Mouse (Mus musculus) MEL (cell line): Measurements from ENCODE around the gene Zfp768. TPM values are rescaled to one million over a fixed set of nuclear protein-coding genes. Genes with fewer than 3 reads are reported as not detected.

Experiments used
- DNase-seq: peaks from one replicate; pipeline ENCODE4 v3.0.0; 2011; ENCODE audit warnings: low read depth, low spot score
- H3K27ac ChIP-seq: 2 replicates; pipeline ENCODE4 v1.5.1; 2012; ENCODE audit warnings: low read depth, mild to moderate bottlenecking, control low read depth, low read length, moderate library complexity; ENCODE audit not compliant: control insufficient read depth
- H3K27me3 ChIP-seq, 2 experiments: fragments of 150-350 bp in 1 of 2; sonication (generic) in 1 of 2; 2 replicates each; pipeline ENCODE4 v1.6.1; 2012; ENCODE audit warnings: low read length in 2 of 2, mild to moderate bottlenecking in 2 of 2, improper control_type of control experiment in 1 of 2, moderate library complexity in 1 of 2; ENCODE audit not compliant: insufficient read depth in 2 of 2, control insufficient read depth in 1 of 2
- H3K36me3 ChIP-seq, 2 experiments: 2 replicates each; pipeline ENCODE4 v1.6.1; 2012 to 2014; ENCODE audit warnings: low read length in 2 of 2, improper control_type of control experiment in 1 of 2, inconsistent platforms in 1 of 2, mild to moderate bottlenecking in 1 of 2; ENCODE audit not compliant: insufficient read depth in 2 of 2, control insufficient read depth in 1 of 2
- H3K4me1 ChIP-seq, 2 experiments: fragments of 150-350 bp in 1 of 2; sonication (generic) in 1 of 2; 2 replicates each; pipeline ENCODE4 v1.6.1; 2012; ENCODE audit warnings: low read length in 2 of 2, improper control_type of control experiment in 1 of 2, mild to moderate bottlenecking in 1 of 2; ENCODE audit not compliant: insufficient read depth in 2 of 2, control insufficient read depth in 1 of 2
- H3K4me3 ChIP-seq, 2 experiments: fragments of 150-350 bp in 1 of 2; sonication (generic) in 1 of 2; 2 replicates each; pipeline ENCODE4 v1.5.1; 2012; ENCODE audit warnings: low read depth in 2 of 2, low read length in 2 of 2, mild to moderate bottlenecking in 2 of 2, moderate library complexity in 2 of 2, control low read depth in 1 of 2, improper control_type of control experiment in 1 of 2; ENCODE audit not compliant: control insufficient read depth in 1 of 2, insufficient read depth in 1 of 2
- H3K79me2 ChIP-seq: 2 replicates; pipeline ENCODE4 v1.6.1; 2012; ENCODE audit warnings: mild to moderate bottlenecking, low read length, moderate library complexity; ENCODE audit not compliant: control insufficient read depth, poor library complexity, insufficient read depth
- H3K9ac ChIP-seq: 2 replicates; pipeline ENCODE4 v1.6.1; 2012; ENCODE audit warnings: low read depth, mild to moderate bottlenecking, control low read depth, low read length, moderate library complexity; ENCODE audit not compliant: control insufficient read depth, poor library complexity, severe bottlenecking
- H3K9me3 ChIP-seq: fragments of 150-350 bp; sonication (generic); replicated peaks from 2 replicates; pipeline ENCODE4 v1.6.1; 2012; ENCODE audit warnings: mild to moderate bottlenecking, low read length, improper control_type of control experiment, moderate library complexity; ENCODE audit not compliant: insufficient read depth
- CHD1 ChIP-seq: IDR thresholded peaks from 2 replicates; pipeline ENCODE4 v1.6.1; 2012; ENCODE audit warnings: low read depth, mild to moderate bottlenecking, inconsistent platforms, low read length, improper control_type of control experiment
- ETS1 ChIP-seq: IDR thresholded peaks from 2 replicates; pipeline ENCODE4 v1.6.1; 2012; ENCODE audit warnings: low read depth, mild to moderate bottlenecking, inconsistent platforms, low read length, improper control_type of control experiment, moderate library complexity
- GATA1 ChIP-seq: IDR thresholded peaks from 2 replicates; pipeline ENCODE4 v1.6.1; 2011; ENCODE audit warnings: low read depth, low read length, improper control_type of control experiment
- MAX ChIP-seq: IDR thresholded peaks from 2 replicates; pipeline ENCODE4 v1.6.1; 2011; ENCODE audit warnings: low read length, improper control_type of control experiment
- MXI1 ChIP-seq: IDR thresholded peaks from 2 replicates; pipeline ENCODE4 v1.6.1; 2011; ENCODE audit warnings: mild to moderate bottlenecking, low read depth, low read length, improper control_type of control experiment
- MYB ChIP-seq: IDR thresholded peaks from 2 replicates; pipeline ENCODE4 v1.6.1; 2011; ENCODE audit warnings: mild to moderate bottlenecking, low read depth, low read length, improper control_type of control experiment
- MYC ChIP-seq: IDR thresholded peaks from 2 replicates; pipeline ENCODE4 v1.6.1; 2011; ENCODE audit warnings: low read depth, mild to moderate bottlenecking, low read length, improper control_type of control experiment, moderate library complexity
- POLR2A ChIP-seq, 2 experiments: IDR thresholded peaks; 2 replicates each; pipeline ENCODE4 v1.6.1; 2011 to 2012; ENCODE audit warnings: low read length in 2 of 2, mild to moderate bottlenecking in 2 of 2, control low read depth in 1 of 2, improper control_type of control experiment in 1 of 2, low read depth in 1 of 2, moderate library complexity in 1 of 2; ENCODE audit not compliant: control insufficient read depth in 1 of 2, insufficient read depth in 1 of 2, poor library complexity in 1 of 2
- POLR2AphosphoS2 ChIP-seq: IDR thresholded peaks from 2 replicates; pipeline ENCODE4 v1.6.1; 2011; ENCODE audit warnings: low read length, improper control_type of control experiment
- RCOR1 ChIP-seq: IDR thresholded peaks from 2 replicates; pipeline ENCODE4 v1.6.1; 2012; ENCODE audit warnings: low read depth, mild to moderate bottlenecking, inconsistent platforms, low read length, improper control_type of control experiment
- SIN3A ChIP-seq: IDR thresholded peaks from 2 replicates; pipeline ENCODE4 v1.6.1; 2012; ENCODE audit warnings: low read length, improper control_type of control experiment, inconsistent platforms
- TAL1 ChIP-seq: IDR thresholded peaks from 2 replicates; pipeline ENCODE4 v1.6.1; 2012; ENCODE audit warnings: mild to moderate bottlenecking, inconsistent platforms, low read length, moderate library complexity, mixed read lengths
- TBP ChIP-seq: IDR thresholded peaks from 2 replicates; pipeline ENCODE4 v1.8.0; 2011; ENCODE audit warnings: low read depth, low read length, improper control_type of control experiment
- TCF12 ChIP-seq: IDR thresholded peaks from 2 replicates; pipeline ENCODE4 v1.6.1; 2014; ENCODE audit warnings: low read depth, mild to moderate bottlenecking, inconsistent platforms, low read length, improper control_type of control experiment, moderate library complexity
- UBTF ChIP-seq: IDR thresholded peaks from 2 replicates; pipeline ENCODE4 v1.6.1; 2012; ENCODE audit warnings: low read depth, mild to moderate bottlenecking, inconsistent platforms, low read length, improper control_type of control experiment, moderate library complexity, borderline replicate concordance; ENCODE audit not compliant: insufficient read depth
- USF1 ChIP-seq: IDR thresholded peaks from 2 replicates; pipeline ENCODE4 v1.6.1; 2014; ENCODE audit warnings: low read depth, mild to moderate bottlenecking, inconsistent platforms, low read length, improper control_type of control experiment, moderate library complexity
- ZMIZ1 ChIP-seq: IDR thresholded peaks from 2 replicates; pipeline ENCODE4 v1.6.1; 2012; ENCODE audit warnings: low read depth, mild to moderate bottlenecking, inconsistent platforms, low read length, improper control_type of control experiment, moderate library complexity
- ZNF384 ChIP-seq: IDR thresholded peaks from 2 replicates; pipeline ENCODE4 v1.6.1; 2012; ENCODE audit warnings: low read depth, mild to moderate bottlenecking, inconsistent platforms, low read length, improper control_type of control experiment
- polyA plus RNA-seq, 2 experiments: library from polyadenylated mRNA; stranded (reverse) in 1 of 2; unstranded in 1 of 2; fragments of >175 nt in 1 of 2; fragments of >200 nt in 1 of 2; gene quantifications; 2 replicates each; pipeline versions ENCODE4 v1.2.1 to v1.2.4; 2012; ENCODE audit warnings: low replicate concordance in 2 of 2, low read depth in 1 of 2; ENCODE audit not compliant: insufficient read length in 2 of 2, insufficient read depth in 1 of 2, missing spikeins in 1 of 2
- total RNA-seq: library from RNA; depleted of rRNA; stranded (reverse); fragments of 300-350 nt; gene quantifications from 2 replicates; pipeline ENCODE4 v1.2.3, GENCODE M21; 2012

The Zfp768 gene
- total and polyA plus RNA-seq, 3 experiments, result 5.4 to 12.0 TPM; not detected in 1

- peak overlapping the region in 1 of 2 experiments; percentile 23; a peak in 1 of 4 replicates for H3K4me3 ChIP-seq
- no peaks in the 10 kb centered on the region for H3K9me3 ChIP-seq
- TF ChIP-seq RCOR1 (no peak), MYC (no peak), MAX (no peak), GATA1 (no peak)
- no peak overlapping the region for H3K27ac ChIP-seq
- H3K9ac ChIP-seq, result peak overlapping the region; percentile 19; the same call in 1 of the 2 replicates
- peaks cover 0 to 1% of the 10 kb centered on the region in 2 experiments; a peak in 1 of 4 replicates for H3K27me3 ChIP-seq
- no peak for DNase-seq
- H3K79me2 ChIP-seq, result no peaks in the 10 kb centered on the region
- H3K4me1 ChIP-seq, result 0 out of 4 replicates have a peak, but pooled peaks cover 4% of the 10 kb centered on the region in 2 experiments
- H3K36me3 ChIP-seq, result peaks cover 0 to 3% of the 10 kb centered on the region in 2 experiments; a peak in 1 of 4 replicates
Observed at GRCm38 (mm10) chr7:127361449-127361848, 16.1 kb upstream of the Zfp768 start.

GRCm38 (mm10) chr7:127360265-127360664 lies 14.9 kb upstream of the Zfp768 start:
- no peak overlapping the region for H3K27ac ChIP-seq
- H3K36me3 ChIP-seq, result peaks cover 0 to 3% of the 10 kb centered on the region in 2 experiments; a peak in 1 of 4 replicates
- H3K9me3 ChIP-seq, result no peaks in the 10 kb centered on the region
- no peak for DNase-seq
- H3K4me1 ChIP-seq, result 0 out of 4 replicates have a peak, but pooled peaks cover 0 to 2% of the 10 kb centered on the region in 2 experiments
- TF ChIP-seq SIN3A, result no peak
- TF ChIP-seq ZNF384, result no peak
- no peak for TF ChIP-seq ZMIZ1
- no peak for TF ChIP-seq TCF12
- TF ChIP-seq POLR2AphosphoS2, result no peak
- no peak for TF ChIP-seq TAL1
- TF ChIP-seq MXI1, result no peak
- no peak for TF ChIP-seq MYC
- TF ChIP-seq USF1, result no peak
- no peak for TF ChIP-seq UBTF
- TF ChIP-seq TBP, result no peak
- TF ChIP-seq ETS1, result no peak
- no peak for TF ChIP-seq POLR2A (IDR thresholded peaks at IDR 0.05; ENCODE audit: control insufficient read depth in 1 of 2, insufficient read depth in 1 of 2, low read depth in 1 of 2, low read length in 2 of 2, poor library complexity in 1 of 2)
- TF ChIP-seq CHD1, result no peak
- TF ChIP-seq MYB, result no peak
- H3K9ac ChIP-seq, result no peak overlapping the region
- H3K79me2 ChIP-seq, result no peaks in the 10 kb centered on the region
- no peak overlapping the region for H3K4me3 ChIP-seq
- H3K27me3 ChIP-seq, result peaks cover 0 to 1% of the 10 kb centered on the region in 2 experiments; a peak in 1 of 4 replicates
